Mouse (Mus musculus): ENCODE measurements at regions not wholly inside any gene's neighbourhood (a gene's known extent, or its start where the extent isn't known, plus 50 kb on each side); places are given as distances from the start of the nearest gene placed in this dataset.

DNA sequence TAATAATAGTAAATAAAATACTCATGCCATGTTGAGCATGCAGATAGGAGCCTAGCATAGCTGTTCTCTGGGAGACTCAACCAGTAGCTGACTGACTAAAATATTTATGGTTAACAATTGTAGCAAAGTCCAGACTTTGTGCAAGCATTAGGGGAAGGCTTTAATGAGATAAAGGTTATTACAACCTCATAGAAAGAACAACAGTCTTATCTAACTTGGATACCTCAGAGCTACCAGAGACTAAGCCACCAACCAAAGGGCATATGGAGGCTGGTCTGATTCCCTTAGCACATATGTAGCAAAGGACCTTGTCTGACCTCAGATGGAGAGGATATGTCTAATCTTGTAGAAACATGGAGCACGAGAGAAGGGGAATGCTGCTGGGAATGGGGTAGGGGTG, 1136.4 kb upstream of the Pcdh20 start:
- Histone ChIP-seq H3K9me3 (ENCODE audit: control insufficient read depth, low read length) (peaks cover 3% of the 10 kb centered on the region; the same call in 1 of the 2 replicates), H3K4me3 (replicated peaks; ENCODE audit: low read length) (no peak overlapping the region), H3K27ac (replicated peaks; ENCODE audit: low read depth, low read length) (no peak overlapping the region), H3K36me3 (ENCODE audit: control insufficient read depth, insufficient read depth, low read length) (no peaks in the 10 kb centered on the region), H3K4me1 (ENCODE audit: control insufficient read depth, insufficient read depth, low read length) (no peaks in the 10 kb centered on the region), H3K9ac (ENCODE audit: low read depth, low read length, severe bottlenecking) (no peak overlapping the region), H3K4me2 (replicated peaks; ENCODE audit: low read depth, low read length, severe bottlenecking) (no peak overlapping the region), H3K27me3 (ENCODE audit: control insufficient read depth, insufficient read depth, low read length) (no peaks in the 10 kb centered on the region)
- no peak for TF ChIP-seq POLR2A (IDR thresholded peaks at IDR 0.05; ENCODE audit: borderline replicate concordance, extremely low read depth, insufficient read depth, insufficient read length)
- 82% methylated on average over 1 of the region's 1 CpGs for WGBS
- DNase-seq (ENCODE audit: low spot score) (no peak), ATAC-seq (ENCODE audit: low FRiP score, low read depth) (no peak)

DNA sequence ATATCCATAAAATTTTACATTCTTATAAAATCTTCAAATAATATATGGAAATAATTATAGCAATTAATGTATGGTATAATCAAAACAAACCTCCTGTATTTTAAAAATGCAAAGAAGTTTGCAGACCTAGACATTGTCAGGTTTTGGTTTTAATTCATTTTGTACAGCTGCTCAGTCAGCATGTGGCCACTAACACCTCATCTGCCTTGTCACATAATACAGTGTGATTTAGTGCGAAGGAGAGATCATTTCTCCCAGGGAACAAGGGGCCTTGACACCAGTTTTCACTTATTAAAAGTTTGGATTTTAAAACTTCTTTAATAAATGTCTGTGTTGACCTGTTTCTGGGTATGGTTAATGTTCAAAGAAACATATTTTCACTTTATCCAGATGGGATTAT, 1126.6 kb upstream of the Pcdh20 start:
- H3K27ac ChIP-seq (replicated peaks; ENCODE audit: low read depth, low read length) = no peak overlapping the region
- H3K4me1 ChIP-seq (ENCODE audit: control insufficient read depth, insufficient read depth, low read length) = no peaks in the 10 kb centered on the region
- no peak for TF ChIP-seq POLR2A (IDR thresholded peaks at IDR 0.05; ENCODE audit: borderline replicate concordance, extremely low read depth, insufficient read depth, insufficient read length)
- no peak overlapping the region for H3K4me3 ChIP-seq (replicated peaks; ENCODE audit: low read length)
- WGBS = 27% methylated on average over 1 of the region's 1 CpGs
- no peak overlapping the region for H3K9ac ChIP-seq (ENCODE audit: low read depth, low read length, severe bottlenecking)
- ATAC-seq (ENCODE audit: low FRiP score, low read depth) = no peak
- peak; percentile 20 for DNase-seq (ENCODE audit: low spot score)
- no peaks in the 10 kb centered on the region for H3K36me3 ChIP-seq (ENCODE audit: control insufficient read depth, insufficient read depth, low read length)
- H3K27me3 ChIP-seq (ENCODE audit: control insufficient read depth, insufficient read depth, low read length) = no peaks in the 10 kb centered on the region
- H3K9me3 ChIP-seq (ENCODE audit: control insufficient read depth, low read length) = no peaks in the 10 kb centered on the region
- no peak overlapping the region for H3K4me2 ChIP-seq (replicated peaks; ENCODE audit: low read depth, low read length, severe bottlenecking)

DNA sequence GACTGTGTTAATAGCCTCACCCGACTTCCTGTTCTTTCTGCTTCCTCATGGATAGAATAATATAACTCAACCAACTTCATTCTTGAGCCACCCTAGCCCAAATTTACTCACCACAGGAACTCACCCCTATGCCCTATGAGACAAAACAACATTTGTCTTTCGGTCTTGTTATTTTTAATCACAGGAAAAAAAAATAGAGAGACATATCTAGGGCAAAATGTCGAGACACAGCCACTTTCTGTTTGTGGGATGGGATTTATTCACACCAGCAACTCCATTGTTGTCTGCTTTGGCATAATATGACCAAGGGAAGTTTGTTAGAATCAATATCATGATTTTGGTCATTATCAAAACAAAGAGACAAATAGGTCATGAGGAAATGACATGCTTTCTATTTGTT, 1102.4 kb upstream of the Pcdh20 start:
- H3K4me3 ChIP-seq (replicated peaks; ENCODE audit: low read length) = no peak overlapping the region
- H3K4me1 ChIP-seq (ENCODE audit: control insufficient read depth, insufficient read depth, low read length) = no peaks in the 10 kb centered on the region
- H3K4me2 ChIP-seq (replicated peaks; ENCODE audit: low read depth, low read length, severe bottlenecking) = no peak overlapping the region
- TF ChIP-seq POLR2A (IDR thresholded peaks at IDR 0.05; ENCODE audit: borderline replicate concordance, extremely low read depth, insufficient read depth, insufficient read length) = no peak
- no peaks in the 10 kb centered on the region for H3K9me3 ChIP-seq (ENCODE audit: control insufficient read depth, low read length)
- no peak overlapping the region for H3K27ac ChIP-seq (replicated peaks; ENCODE audit: low read depth, low read length)
- DNase-seq (ENCODE audit: low spot score) (no peak), ATAC-seq (ENCODE audit: low FRiP score, low read depth) (no peak)
- 81% methylated on average over 3 of the region's 3 CpGs for WGBS
- no peak overlapping the region for H3K9ac ChIP-seq (ENCODE audit: low read depth, low read length, severe bottlenecking)
- no peaks in the 10 kb centered on the region for H3K36me3 ChIP-seq (ENCODE audit: control insufficient read depth, insufficient read depth, low read length)
- H3K27me3 ChIP-seq (ENCODE audit: control insufficient read depth, insufficient read depth, low read length) = no peaks in the 10 kb centered on the region

DNA sequence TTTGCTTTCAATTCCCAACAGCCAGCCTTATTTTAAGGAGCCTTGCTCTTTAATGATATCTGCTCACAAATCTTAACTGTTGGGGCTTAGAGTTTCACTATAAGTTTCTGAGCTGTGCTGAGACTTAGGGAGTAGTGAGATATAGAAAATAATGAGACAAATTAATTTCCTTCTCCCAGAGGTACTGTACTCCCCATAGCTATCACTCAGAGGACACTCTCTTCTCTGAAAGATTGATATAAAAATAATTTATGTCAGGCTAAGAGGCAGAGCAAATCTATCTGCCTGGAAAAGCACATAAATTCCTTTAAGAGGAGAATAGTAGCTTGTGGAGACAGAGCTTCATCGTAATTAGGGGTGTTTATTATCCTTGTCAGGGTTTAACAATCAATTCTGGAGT, 1100.5 kb upstream of the Pcdh20 start:
- 22% methylated on average over 1 of the region's 1 CpGs for WGBS
- TF ChIP-seq POLR2A (IDR thresholded peaks at IDR 0.05; ENCODE audit: borderline replicate concordance, extremely low read depth, insufficient read depth, insufficient read length) = no peak
- DNase-seq (ENCODE audit: low spot score) = no peak

DNA sequence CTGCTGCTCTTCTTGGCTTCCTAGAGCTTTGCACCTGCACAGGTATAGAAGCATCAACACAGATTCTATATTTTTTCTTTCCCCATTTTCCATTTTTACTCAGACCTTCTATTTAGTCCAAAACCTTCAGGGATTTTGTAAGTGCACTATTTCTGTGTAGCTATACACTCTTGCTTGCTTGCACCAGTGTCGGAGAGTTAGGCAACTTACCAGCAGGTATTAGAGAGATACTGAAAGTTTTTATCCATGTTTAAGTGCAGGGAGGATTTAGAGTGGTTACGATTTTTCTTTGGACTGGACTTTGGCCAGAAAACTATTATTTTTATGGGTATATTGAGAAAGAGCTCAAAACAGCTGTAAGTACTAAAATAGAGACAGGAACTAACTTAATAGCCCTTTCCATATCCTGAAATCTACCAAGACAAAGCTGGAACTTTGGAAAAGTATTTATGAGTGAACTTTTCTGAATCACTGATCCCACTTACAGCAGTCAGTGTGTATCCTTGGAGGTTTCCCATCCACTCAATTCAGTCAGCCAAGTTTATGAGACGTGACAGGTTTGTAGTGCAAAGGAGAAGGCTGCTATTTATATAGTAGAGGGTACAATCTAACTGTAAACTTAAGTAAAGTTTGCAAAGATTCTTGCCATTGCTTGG, 1088.8 kb upstream of the Pcdh20 start:
- Histone ChIP-seq H3K36me3 (ENCODE audit: control insufficient read depth, insufficient read depth, low read length) (no peaks in the 10 kb centered on the region), H3K9me3 (ENCODE audit: control insufficient read depth, low read length) (no peaks in the 10 kb centered on the region), H3K27me3 (ENCODE audit: control insufficient read depth, insufficient read depth, low read length) (no peaks in the 10 kb centered on the region), H3K27ac (replicated peaks; ENCODE audit: low read depth, low read length) (no peak overlapping the region), H3K4me1 (ENCODE audit: control insufficient read depth, insufficient read depth, low read length) (peaks cover 4% of the 10 kb centered on the region; the same call in 1 of the 2 replicates), H3K9ac (ENCODE audit: low read depth, low read length, severe bottlenecking) (no peak overlapping the region), H3K4me3 (replicated peaks; ENCODE audit: low read length) (no peak overlapping the region), H3K4me2 (replicated peaks; ENCODE audit: low read depth, low read length, severe bottlenecking) (no peak overlapping the region)
- peak; percentile 65 for DNase-seq (ENCODE audit: low spot score)
- no peak for TF ChIP-seq POLR2A (IDR thresholded peaks at IDR 0.05; ENCODE audit: borderline replicate concordance, extremely low read depth, insufficient read depth, insufficient read length)
- ATAC-seq (ENCODE audit: low FRiP score, low read depth) = peak; percentile 69
- WGBS = 27% methylated on average over 3 of the region's 3 CpGs

More for the DNA sequence above, 1100.5 kb upstream of the Pcdh20 start:
- Histone ChIP-seq H3K27me3 (ENCODE audit: control insufficient read depth, insufficient read depth, low read length) (no peaks in the 10 kb centered on the region), H3K4me3 (replicated peaks; ENCODE audit: low read length) (no peak overlapping the region), H3K4me2 (replicated peaks; ENCODE audit: low read depth, low read length, severe bottlenecking) (no peak overlapping the region), H3K9me3 (ENCODE audit: control insufficient read depth, low read length) (no peaks in the 10 kb centered on the region), H3K4me1 (ENCODE audit: control insufficient read depth, insufficient read depth, low read length) (no peaks in the 10 kb centered on the region), H3K36me3 (ENCODE audit: control insufficient read depth, insufficient read depth, low read length) (no peaks in the 10 kb centered on the region), H3K9ac (ENCODE audit: low read depth, low read length, severe bottlenecking) (no peak overlapping the region), H3K27ac (replicated peaks; ENCODE audit: low read depth, low read length) (no peak overlapping the region)
- no peak for ATAC-seq (ENCODE audit: low FRiP score, low read depth)
